Mouse (Mus musculus): Measurements from ENCODE around the gene Ptpn22.

Gene Ptpn22

DNA sequence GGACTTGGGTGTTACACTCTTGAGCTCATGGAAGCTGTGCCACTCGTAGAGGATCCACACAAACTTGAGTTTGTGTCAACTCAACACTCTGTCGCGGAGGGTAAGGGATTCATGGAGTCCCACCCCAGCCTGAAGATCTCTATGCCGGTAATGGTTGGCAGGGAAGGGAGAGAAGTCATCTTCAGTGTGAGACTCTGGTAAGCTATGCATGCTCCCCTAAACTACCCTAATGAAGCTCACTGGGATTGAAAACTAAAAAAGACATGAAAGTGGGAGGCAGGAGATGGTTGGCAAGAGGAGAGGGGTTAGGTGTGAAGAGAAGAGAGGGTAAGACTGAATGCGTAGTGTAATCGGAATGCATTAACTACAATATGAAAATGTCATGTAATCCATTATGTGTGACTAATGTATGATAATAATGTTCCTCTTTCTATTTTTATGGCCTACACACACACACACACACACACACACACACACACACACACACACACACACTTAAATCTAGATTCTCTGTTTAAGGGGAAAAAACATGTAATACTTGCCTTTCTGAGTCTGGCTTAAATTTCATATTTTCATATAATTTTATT, 1.5 kb upstream of the Ptpn22 start:
- no peak for DNase-seq (ENCODE audit: low spot score)

DNA sequence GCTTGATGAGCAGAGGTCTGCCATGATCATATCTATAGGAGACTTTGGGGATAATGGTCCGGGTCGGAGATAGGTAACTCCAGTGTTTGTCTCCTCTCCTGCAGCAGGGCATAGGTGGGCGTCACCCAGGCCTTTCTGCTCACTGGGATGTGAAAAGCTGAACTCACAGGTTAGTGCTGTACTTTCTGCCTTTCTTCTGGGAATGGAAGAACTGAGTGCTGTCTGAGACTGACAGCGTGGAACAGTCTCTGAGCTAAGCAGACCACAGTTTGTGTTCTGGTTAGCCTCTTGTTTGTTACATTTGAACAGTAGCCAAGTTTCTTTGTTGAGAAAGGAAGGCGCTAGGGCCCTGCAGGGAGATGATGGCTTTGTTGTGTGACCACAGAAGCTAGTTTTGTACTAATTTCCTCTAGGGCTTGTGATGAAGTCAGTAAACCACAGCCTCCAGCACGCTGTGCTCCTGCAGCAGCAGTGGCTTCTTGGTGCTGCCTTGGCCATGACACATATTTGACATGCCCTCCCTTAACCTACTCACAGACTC, 326 bp downstream of the Ptpn22 start:
- DNase-seq (ENCODE audit: low spot score): no peak

GRCm38 (mm10) chr3:103862721-103863220, 3.2 kb downstream of the Ptpn22 start:
- DNase-seq (ENCODE audit: low spot score): no peak

- no peak for DNase-seq (ENCODE audit: low spot score)
Measured at GRCm38 (mm10) chr3:103864200-103864599, 4.6 kb downstream of the Ptpn22 start.

DNA sequence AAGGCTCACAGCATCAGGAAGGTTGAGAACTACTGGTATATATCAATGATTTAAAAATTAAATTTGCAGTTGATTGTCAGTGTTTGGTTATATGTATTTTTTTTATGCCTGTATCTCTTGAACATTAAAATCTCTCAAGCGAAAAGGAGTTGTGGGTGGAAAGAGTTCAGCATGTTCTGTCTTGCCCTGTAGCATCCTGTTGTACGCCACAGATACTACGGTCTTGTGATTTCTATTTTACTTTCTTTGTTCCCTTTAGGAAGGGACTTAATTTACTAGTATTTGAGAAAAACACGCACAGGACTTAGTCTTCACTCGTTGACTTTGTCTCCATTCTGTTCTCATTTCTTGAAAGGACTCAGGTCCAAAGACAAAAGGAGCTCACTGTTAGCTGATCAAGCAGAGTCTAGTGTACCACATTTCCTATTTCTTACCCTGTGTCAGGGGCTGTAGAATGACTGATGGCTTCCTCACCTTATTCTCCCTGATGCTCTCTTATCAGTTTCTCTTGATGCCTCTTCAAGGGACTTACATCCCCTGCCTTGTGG, 7.9 kb downstream of the Ptpn22 start:
- DNase-seq (ENCODE audit: low spot score): no peak

DNA sequence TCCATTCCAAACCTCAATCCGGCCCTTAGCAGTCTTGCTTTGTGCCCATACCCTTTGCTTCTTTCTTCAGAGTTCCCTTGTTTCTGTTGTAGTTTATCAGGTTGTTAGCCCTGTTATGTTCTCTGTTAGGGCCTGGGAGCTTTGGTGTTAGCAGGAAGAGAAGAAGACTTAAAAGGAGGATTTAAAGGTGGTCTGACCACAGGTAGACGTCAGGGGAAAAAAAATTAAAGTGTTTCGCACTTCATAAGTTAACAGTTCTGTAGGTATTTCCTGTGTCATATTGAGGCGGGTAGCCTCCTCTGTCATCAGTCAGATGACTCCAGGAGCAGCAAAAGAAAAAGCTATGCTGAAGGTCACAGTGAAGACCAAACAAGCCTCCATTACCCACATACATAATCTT, 8.4 kb downstream of the Ptpn22 start:
- DNase-seq (ENCODE audit: low spot score): no peak

- DNase-seq (ENCODE audit: low spot score): no peak
Measured at GRCm38 (mm10) chr3:103872663-103873098, 13.1 kb downstream of the Ptpn22 start.

DNA sequence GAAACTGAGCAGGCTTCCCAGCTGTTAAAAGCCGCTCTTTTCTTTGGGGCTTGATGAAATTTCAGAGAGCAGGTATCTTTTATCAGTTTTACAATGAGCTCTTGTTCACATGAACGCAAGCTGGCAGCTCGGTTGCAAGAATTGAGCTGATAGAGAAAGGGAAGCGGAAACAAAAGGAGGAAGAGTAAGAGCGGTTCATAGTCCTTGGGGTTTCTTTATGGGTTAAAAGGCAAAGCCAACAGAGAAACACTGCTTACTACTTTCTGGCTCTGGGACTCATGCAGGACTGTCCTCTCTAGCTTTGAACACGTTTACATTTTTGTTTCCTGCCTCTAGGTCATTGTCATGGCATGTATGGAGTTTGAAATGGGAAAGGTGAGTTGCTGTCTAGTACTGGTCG, 14.7 kb downstream of the Ptpn22 start:
- no peak for DNase-seq (ENCODE audit: low spot score)

GRCm38 (mm10) chr3:103885946-103886345, 26.4 kb downstream of the Ptpn22 start:
- no peak for DNase-seq (ENCODE audit: low spot score)

DNA sequence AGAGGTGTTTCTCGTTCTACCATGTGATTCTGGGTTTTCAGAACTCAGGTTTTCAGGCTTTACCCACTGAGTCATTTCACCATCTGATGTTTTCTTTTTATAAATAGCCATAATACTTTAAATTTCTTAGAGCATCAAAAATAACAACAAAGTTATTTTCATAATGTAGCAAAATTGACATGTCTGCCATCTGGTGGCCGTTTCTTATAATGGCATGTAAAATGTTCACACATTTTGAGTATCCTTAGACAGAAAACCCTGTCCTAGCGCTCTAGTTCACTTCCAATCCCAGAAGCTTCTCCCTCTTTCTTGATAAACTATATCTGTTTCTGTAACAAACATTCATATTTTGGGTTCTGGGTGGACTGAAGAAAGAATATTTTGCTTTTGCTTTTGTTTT, 28.0 kb downstream of the Ptpn22 start:
- peak; percentile 31 for DNase-seq (ENCODE audit: low spot score)

DNA sequence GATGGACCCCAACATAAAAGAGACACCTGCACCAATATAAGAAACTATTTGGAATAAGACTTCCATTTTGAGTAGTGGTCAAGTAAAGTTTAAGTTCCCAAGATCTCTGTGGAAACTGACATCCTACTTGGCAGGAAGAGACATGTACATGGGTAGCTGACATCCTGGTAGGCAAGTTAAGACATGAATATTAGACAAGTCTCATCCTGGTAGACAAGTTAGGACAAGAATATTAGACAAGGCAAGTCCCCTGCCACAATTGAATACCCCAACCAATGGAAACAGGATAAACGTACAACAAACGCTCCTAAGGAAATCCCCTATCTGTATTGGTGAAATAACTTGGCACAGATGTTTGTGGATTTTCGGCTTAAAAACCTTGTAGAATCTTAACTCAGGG, 33.8 kb downstream of the Ptpn22 start:
- DNase-seq (ENCODE audit: low spot score): no peak

DNA sequence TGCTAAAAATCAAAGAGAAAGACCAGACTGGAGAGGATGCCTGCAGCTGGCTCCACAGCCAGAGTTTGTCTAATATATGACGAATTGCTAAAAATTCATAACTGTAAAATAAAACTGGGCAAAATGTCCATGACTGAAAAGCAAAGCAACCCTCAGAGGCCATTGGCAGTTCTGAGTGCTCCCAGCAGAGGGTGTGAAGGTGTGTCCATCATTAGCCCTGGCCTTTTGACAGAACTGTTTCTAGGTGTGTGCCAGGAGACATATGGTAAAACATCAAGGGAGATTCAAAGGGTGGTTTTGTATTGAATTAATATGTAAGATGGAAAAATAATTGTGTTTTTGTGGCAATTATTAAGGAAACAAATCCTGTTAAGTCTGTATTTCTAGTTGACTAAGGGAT, 45.1 kb downstream of the Ptpn22 start:
- DNase-seq (ENCODE audit: low spot score): no peak

GRCm38 (mm10) chr3:103907335-103908030, 47.9 kb downstream of the Ptpn22 start:
- no peak for DNase-seq (ENCODE audit: low spot score)

DNA sequence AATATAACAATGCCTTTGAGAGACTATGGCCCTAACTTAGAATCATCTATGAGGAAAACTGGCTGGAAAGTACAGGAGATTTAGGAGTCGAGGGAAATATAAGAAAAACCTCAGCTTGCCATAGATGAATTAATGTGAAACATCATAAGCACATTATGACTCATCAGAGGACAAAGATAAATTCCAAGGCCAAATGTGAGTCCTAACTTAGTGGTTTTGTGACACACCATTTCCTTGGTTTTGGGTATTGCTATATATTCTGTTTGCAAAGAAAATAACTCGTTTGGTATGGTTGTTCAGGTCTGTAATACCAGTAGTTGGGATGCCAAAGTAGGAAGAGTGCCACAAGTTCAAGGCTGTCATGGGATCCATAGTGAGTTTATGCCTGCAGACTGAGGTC, 49.2 kb downstream of the Ptpn22 start:
- DNase-seq (ENCODE audit: low spot score): no peak

DNA sequence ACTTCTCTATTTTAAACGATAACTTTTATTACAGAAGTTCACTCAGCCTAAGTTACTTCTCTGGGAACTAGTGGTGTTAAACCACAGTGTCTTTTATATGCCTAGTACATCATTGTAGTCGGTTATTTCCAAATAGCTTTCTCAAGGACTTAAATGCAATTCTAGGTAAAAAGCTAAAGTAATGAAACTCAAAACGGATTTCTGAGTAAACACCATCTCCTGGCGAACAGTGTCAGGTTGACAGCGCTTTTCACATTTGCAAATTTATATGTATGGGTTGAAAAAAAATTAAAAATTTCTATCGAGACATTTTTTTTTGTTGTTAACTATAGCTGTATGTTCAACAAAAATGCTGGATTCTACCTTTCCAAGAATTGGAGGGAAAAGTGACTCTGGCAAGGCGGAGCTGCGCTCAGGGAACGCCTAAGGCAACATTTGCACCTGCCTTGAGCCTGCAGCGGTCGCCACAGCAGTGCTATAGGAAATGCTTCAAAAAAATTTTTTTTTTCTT, 53.9 kb downstream of the Ptpn22 start:
- DNase-seq (ENCODE audit: low spot score): no peak

GRCm38 (mm10) chr3:103914010-103914669, 54.5 kb downstream of the Ptpn22 start, which contains the start of gene Rsbn1:
Rsbn1 (plus strand) TSS chr3:103914120.
- DNase-seq (ENCODE audit: low spot score): peak; percentile 90

DNA sequence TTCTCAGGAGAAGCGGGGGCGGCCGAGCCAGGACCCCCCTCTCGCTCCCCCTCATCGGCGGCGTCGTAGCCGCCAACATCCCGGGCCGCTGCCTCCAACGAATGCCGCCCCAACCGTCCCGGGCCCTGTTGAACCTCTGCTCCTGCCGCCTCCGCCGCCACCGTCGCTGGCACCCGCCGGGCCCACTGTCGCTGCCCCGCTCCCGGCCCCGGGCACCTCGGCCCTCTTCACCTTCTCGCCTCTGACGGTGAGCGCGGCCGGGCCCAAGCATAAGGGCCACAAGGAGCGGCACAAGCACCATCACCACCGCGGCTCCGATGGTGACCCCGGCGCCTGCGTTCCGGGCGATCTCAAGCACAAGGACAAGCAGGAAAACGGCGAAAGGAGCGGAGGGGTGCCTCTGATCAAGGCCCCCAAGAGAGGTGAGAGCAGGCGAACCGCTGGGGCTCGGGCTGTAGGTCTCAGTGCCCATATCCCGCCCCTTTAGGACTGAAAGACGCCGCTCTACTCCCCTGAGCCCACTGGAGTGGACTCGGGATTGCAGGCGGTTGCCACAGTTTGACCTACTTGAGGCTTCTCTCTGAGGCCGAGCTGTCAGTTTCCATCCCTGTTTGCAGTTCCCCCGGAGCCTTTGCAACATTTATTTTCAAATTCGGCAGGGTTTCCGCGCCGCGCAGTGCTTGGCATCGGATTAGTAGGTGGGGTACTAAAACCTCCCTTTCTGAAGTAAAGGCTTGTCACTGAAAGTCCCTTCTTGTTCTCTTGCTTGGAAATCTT, 55.3 kb downstream of the Ptpn22 start:
- DNase-seq (ENCODE audit: low spot score): peak; percentile 41

DNA sequence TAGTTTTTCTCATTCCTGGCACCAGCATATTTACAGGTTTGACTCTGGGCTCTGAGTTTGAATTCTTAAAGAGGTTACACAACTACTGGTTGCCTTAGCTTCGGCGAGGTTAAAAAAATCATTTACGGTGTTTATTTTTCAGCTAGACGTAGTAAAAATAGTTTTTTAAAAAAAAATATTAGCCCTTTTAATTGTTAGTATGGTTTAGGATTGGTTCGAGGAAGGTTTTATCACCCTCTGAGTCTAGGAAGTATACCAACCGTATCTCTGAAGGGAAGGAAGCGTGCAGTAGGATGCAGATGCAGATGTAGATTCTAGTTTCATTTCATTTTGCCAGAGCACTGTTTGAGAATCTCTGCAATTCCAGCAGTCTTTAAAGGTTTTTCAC, 55.9 kb downstream of the Ptpn22 start:
- no peak for DNase-seq (ENCODE audit: low spot score)

DNA sequence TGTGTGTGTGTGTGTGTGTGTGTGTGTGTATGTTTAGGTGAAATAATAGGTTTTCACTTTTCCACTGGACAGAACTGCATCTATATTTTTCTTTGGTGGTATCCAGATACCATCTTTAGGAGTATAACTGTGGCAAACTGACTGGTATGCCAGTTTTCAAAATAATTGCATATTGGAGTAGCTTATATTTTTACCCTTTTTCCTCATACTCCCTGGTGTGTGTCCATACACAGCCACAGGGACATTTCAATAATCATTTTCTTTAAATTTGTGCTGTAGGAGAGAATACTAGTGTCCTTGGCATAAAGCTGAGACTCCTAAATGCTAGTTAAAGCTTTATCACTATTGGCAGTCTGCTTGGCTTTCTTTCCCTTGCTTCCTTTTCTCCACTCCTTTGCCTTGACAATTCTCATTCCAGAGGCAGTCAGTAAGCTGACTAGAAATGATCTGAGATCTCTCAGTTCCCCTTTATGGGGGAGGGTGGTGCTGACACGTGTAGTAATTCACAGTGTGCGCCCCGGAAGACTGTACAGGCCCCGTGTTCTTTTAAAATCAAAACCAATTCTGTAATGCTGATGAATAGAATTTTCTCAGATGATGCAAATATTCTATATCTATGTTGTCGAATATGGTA, 56.7 kb downstream of the Ptpn22 start:
- DNase-seq (ENCODE audit: low spot score): no peak

- no peak for DNase-seq (ENCODE audit: low spot score)
Measured at GRCm38 (mm10) chr3:103916839-103917237, 57.2 kb downstream of the Ptpn22 start.

DNA sequence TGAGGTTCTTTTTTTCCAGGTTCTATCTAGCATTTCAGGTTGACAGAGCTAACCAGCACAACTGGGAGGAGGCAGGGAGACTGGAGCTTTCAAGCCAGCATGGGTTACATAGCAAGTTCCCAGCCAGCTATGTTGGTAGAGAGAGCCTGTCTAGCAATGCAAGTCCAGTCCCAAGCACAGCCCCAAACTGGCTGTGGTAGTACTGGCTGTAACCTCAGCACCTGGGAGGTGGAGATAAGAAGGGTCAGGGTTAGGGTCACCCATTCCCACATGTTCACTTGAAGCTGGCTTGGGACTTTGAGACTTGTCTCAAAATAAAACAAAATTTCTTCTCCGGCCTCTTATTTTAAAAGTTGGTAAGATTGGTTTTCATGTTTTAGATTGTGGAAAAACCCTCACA, 60.5 kb downstream of the Ptpn22 start:
- no peak for DNase-seq (ENCODE audit: low spot score)
